Mouse (Mus musculus): ENCODE results near the gene Apaf1.

Apaf1 gene

DNA sequence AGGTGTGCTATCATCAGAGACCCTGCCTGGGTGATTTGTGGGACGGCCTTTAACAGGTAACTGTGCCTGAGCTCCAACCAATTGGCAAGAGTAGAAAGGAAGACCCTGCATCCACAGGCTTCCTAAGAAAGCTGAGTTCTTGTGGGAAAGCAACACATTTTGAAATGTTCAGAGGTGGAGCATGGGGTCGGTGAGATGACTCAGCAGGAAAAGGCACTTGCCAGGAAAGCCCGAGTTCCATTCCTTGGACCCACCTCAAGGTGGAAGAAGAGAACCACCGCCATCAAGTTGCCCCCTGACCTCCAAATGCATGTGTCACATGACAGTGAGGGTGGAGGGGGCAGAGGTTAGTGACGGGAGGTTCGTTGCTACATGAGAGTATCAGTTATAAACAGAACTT is 108.1 kb downstream of the Apaf1 start:
- DNase-seq (ENCODE audit: low read depth, low spot score) = no peak

DNA sequence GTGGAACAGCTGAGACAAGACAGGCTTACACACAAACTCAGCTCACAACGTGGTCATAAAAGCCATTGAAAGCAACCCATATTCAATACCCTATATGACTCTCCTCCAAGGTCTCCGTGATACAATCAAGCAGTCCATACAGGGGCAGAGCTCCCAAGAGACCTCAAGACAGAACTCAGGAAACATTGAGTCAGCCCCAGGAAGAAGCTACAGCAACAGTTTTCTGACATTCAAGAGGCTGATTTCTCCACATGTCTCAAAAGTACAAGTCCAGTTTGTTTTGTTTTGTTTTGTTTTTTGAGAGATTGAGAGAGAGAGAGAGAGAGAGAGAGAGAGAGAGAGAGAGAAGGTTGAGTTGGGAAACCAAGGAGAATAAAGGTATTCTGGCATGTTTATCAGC is 108.5 kb downstream of the Apaf1 start:
- no peak for DNase-seq (ENCODE audit: low read depth, low spot score)

DNA sequence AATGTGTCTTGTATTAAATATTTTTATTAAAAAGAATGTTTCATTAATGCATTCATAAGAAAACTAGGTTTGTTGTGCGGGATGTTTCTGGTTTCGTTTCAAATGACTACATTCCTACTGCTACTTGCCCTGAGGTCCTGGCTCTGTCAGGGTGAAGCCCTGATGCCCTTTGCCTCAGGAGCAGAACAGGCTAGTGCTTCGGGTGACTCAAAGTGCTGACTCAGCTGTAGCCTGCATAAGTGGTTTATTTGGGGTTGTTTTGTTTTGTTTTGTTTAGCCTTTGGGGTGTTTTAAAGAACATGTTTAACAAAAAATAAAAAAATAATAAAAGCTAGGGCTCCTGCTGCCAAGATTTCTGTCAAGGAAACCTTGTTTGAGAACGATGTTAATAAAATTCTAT is 112.0 kb downstream of the Apaf1 start:
- DNase-seq (ENCODE audit: low read depth, low spot score) = no peak

DNA sequence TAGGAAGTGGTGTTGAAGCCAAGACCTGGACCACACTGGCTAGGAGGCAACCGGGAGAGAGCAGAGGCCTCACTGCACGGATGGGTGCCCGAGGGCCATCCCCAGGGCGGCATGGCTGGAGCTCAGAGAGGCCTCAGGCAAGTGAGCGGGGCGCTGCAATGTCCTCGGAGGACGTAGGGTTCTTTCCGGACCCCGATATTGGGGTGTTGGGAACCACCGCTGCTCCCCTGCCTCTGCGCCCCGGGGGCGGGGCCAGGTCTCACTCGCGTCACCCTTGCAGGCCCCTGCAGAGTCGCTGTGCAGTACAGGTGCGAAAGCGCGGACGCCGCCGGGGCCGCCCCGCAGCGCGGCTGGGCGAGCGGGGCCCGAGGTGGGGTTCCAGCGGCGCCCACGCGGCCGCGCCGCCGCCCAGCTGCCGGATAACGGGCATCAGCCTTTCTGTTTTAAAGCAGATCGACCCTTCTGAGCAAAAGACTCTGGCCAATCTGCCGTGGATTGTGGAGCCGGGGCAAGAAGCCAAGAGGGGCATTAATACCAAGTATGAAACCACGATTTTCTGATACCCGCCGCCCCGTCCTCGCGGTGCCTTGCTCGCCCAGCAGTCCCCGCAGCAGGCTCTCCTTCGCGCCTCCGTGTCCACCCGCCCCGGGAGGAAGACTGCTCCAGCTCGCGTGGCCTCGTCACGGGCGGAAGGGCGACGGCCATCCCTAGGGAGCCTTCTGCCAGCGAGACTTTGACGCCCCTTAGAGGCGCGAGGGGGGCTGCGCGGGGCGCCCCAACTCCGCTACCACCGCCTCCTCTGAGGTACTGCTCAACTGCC is 113.0 kb downstream of the Apaf1 start:
- no peak for DNase-seq (ENCODE audit: low read depth, low spot score)

DNA sequence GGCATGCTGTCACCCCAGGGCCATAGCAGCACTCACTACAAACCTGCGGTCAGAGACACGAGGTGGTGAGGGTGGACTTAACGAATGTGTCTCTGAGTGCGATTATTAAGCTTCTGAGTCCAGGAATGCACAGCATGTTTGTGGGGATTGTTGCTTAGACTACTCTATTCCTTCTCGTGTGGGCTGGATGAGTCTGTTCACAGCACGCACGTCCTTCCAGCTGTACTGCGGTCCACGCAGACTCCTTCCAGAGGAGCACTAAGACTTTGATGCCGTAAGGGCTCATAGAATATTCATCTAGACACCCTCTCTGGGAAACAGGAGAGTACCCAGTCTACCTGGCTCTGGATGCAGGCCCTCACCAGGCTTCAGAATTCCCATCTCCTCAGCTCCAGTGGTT is 114.3 kb downstream of the Apaf1 start:
- DNase-seq (ENCODE audit: low read depth, low spot score) = no peak

DNA sequence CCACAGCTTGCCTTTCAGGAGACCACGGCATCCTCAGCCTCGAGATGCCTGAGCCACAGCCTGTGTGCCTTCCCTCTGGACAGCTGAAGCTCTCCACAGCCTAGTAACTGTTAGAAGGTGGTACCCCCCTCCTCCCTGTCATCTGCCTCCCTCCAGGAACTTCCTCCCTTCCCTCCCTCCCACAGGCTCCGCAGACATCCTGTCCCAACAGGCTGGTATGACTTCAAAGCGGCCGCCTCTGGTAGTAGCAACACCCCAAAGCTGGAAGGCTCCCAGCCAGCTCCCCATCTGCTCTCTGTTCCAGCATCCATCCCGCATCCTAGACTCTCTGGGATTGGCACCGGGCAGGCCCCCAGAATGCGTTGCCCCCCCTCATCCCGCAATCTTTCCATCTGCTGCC is 115.7 kb downstream of the Apaf1 start:
- no peak for DNase-seq (ENCODE audit: low read depth, low spot score)

DNA sequence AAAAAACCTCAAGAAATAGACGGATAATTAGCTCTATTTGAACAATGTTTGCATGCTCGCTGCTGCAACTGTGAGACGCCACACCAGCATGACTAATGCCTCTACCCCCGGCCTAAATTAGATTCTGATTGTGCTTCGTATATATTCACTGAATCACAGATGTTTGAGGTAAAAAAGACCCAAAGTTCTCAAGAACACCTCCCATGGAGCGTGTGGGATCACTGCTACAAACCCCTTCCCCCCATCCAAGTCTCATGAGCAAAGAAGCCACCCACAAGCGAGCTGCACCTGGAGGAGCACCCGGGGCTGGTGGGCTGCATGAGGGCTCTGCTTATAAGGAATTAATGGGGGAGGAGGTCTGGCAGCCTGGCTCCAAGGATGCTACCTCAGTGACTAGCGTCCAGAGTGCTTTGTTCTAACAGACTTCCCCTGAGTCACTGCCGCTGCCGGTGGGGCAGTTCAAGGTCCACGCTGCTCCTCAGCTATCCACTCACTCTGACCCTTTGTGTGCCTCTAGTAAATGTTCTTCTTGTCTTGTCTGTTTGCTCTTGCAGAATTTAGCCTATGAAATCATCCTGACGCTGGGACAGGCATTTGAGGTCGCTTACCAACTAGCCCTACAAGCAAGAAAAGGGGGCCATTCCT is 116.8 kb downstream of the Apaf1 start:
- no peak for DNase-seq (ENCODE audit: low read depth, low spot score)

DNA sequence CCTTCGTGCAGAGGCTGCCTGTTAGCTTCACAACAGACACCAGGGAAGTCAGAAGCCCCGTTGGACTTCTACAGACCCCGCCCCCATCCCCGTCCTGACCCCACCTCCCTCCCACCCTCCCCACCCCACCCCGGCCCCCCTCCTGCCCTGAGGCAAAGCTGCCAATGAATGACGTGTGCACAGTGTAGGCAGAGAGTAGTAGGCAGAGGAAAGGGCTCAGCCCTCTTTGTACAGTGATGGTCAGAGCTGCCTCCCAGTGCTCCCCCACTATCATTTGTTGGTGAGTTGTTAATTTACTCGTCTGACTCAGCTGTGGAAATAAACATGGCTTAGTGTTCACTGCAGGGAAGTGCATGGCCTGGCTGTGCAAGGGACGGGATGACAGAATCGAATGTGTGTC is 118.1 kb downstream of the Apaf1 start:
- DNase-seq (ENCODE audit: low read depth, low spot score) = no peak

DNA sequence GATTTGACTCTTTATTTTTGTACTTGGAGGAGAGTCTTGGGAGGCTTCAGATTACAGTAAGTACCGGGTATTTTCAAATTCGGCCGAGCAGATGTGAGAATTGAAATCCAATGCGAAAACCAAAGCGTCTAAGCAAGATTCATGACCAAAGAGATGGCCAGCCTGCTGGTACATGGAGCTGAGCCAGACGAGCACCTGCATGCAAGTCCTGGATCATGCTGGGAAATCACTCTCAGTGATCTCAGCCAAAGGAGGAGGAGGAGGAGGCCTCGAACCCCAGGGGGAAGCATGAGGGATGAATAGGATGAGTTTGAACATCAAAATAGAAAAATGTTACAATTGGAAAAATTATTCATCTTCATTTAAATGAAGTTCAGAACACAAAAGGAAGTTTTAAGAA is 122.2 kb downstream of the Apaf1 start:
- no peak for DNase-seq (ENCODE audit: low read depth, low spot score)

DNA sequence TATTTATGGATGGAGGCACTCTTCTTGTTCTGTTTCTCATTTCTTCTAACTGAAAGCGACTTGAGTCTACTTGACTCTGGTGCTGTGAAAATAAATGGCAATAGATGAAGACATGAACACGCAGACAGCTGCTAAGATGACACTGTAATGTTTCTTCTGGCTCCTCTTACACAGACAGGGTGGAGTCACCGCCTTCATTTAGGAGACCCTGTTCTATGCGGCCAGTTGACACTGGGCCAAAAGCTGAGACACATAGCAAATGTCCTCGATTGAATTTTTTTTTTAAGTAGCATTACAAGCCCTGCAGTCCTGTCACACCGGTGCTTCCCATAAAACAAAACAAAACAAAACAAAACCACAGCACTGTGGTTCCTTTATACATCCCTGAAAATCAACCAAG is 128.7 kb downstream of the Apaf1 start:
- no peak for DNase-seq (ENCODE audit: low read depth, low spot score)

DNA sequence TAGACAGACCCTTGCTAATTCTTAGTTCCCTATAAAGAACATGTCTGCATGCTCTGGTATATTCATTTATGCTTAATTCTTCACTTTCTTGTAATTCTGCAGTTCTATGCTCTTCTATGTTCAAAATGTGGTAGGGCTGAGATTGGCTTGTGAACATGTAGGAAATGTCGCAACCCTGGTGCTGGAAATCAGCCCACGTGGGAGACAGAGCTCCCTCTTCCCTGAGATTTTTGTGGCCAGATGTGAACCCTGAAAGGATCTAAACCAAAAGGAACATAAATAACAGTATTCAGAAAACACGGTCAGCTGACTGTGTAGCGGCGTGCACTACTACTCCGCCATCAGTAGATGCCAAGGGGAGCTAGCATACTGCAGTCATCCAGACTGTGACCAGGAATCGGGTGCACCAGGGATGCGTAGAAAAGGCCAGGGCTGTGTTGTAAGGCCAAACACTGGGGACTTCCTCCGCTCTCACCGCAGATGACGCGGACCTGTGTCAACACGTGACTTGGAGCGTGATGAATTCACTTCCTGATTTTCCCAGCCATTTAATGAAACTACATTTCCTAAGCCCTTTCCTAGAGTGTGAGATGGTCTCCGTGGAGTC is 129.4 kb downstream of the Apaf1 start:
- DNase-seq (ENCODE audit: low read depth, low spot score) = no peak

DNA sequence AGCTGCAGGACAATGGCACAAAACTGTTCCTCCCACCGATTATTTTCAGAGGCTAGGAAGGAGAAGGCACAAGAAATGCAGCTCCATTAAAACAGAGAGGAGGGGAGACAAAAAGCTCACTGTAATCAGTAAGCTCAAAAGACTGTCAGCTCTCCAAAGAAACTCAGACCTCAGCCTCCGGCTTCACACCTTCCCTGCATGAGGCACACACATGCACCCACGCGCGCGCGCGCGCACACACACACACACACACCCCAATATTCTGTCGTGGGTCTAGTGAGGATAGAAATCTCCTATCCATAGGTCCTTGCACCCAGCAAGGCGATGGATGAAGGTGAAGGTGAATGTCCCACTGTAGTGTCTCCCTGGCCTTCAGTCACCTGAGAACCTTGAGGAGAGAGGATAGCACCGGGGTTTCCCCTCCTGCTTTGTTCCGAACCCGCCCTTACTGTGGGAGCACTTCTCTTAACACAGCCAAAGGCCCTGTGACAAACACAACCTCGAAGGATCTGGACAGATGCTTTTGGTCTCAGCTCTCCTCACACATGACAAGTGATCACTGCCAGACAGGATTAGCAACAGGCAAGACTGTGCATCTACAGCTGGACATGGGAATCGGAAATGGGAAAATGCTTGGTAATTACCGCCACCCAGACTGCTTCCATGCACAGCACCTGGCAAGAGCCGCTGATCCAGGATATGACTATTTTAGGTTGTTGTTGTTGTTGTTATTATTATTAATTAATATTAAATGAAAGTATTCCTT is 134.8 kb downstream of the Apaf1 start:
- DNase-seq (ENCODE audit: low read depth, low spot score) = no peak

DNA sequence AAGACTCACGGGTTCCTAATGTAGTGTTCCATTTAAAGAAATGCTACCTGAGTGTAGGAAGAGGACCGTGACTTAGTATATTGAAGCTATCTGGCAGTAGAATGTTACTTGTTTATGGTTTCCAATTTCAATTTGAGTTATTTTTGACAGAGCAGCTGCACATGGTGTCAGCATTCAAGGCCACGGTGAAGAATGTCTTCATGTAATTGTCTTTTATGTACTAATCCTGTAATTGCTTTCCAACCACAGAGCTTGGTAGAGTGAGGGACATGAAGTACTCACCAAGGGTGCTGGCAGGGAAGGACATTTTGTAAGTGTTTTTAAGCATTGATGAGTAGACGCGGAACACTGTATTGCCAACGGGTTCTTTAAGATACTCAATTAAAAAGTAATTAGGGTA is 135.5 kb downstream of the Apaf1 start:
- no peak for DNase-seq (ENCODE audit: low read depth, low spot score)

DNA sequence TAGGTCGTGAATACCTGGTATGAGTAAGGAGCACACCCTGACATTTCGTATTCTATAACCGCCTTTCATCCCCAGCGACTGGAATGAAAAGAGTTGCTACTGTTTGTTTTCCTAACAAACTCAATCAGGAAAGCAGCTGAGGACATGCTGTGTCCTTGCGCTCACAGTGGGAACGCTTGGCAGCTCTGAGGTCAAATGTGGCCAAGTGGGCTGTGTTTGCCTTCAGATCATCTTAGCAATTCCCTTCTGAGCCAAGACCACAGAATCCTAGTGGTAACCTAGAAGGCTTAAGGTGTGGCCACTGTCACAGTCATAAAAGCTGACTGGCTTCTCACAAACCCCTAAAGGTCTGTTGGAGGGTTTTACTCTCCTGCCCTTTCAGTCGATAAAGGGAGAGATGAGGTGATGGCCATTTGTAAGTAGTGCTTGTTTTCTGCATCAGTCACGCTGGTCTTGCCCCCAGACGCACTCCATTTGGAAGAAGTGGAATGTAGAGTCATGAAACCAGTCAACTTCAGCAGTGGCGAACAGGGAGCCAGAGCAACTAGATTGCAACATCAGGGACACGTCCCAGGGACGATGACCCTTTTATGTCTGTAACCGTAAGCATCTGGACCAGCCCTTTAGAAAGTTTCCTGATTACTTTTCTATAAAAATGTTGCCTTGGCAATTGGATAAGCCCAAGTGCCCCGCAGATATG is 140.4 kb downstream of the Apaf1 start:
- no peak for DNase-seq (ENCODE audit: low read depth, low spot score)

DNA sequence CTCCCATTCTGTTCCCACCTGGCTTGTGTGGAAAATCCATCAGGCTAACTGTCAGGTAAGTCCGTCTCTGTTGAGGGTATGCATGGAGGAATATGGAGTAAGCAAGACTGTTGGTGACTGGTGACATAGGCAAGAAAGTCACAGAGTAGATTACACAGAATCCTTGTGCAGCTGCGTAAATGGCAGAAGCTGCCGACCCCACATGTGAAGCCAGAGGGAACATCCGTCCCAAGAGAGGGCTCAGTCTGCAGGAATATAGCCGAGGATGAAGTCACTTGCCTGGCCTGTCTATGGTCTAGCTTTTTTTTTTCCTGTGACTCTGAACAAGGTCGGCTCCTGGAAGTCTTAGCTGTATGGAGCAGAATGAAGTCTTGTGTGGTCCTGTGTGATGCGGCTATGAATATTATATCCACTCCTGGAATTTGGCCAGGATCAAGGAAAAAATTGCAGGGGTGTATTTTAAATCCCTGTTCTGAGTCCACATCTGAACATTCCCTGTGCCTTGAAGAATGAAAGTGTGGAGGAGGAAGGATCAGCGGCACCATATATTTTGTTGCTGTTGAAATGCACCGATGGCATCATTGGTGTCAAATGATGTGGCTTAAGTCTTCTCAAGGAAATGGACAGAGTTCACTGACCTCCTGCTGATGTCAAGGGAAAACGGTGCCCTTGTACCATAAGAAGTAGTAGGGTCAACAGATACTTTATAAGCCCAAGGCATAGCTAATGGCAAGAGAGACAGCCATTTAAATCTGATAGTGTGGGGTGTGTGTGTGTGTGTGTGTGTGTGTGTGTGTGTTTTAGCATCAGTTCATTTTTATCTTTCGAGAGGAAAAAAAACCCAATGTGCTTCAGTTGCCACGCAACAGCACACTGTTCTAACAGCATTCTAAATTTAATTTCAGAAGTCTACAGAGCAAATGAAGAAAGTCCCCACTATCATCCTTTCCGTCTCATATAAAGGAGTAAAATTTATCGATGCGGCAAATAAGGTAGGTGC is 141.7 kb downstream of the Apaf1 start:
- DNase-seq (ENCODE audit: low read depth, low spot score) = no peak

Data from embryo, embryonic 11.5 days (tissue).